Mouse (Mus musculus) neural tube, embryonic 11.5 days (tissue): ENCODE measurements around the gene Dnajc12. TPM values are rescaled to one million over a fixed set of nuclear protein-coding genes. Genes with fewer than 3 reads are reported as not detected.
"Not testable (repeated sequence)": the region's sequence is repeated elsewhere in the genome, so short reads cannot be mapped to it uniquely, and the experiment has no call there.

Experiments used
- ATAC-seq: fragments of 200-750 bp; cut with Nextera tagmentation; 2 replicates; pipeline ENCODE4 v1.8.0; 2017; ENCODE audit warnings: moderate number of reproducible peaks, mild to moderate bottlenecking, moderate TSS enrichment, moderate library complexity; ENCODE audit not compliant: insufficient read depth, low FRiP score, low TSS enrichment
- DNase-seq: peaks from one replicate; pipeline ENCODE4 v3.0.0-alpha.2; 2015; ENCODE audit warnings: low spot score
- H3K27ac ChIP-seq: fragments of 300-500 bp; sonication (generic); 2 replicates; pipeline ENCODE4 v1.5.1; 2014; ENCODE audit warnings: low read depth, mild to moderate bottlenecking, low read length
- H3K27me3 ChIP-seq: fragments of 300-500 bp; sonication (generic); 2 replicates; pipeline ENCODE4 v1.6.1; 2014; ENCODE audit warnings: mild to moderate bottlenecking, low read length, mixed read lengths; ENCODE audit not compliant: control insufficient read depth, insufficient read depth
- H3K36me3 ChIP-seq: fragments of 300-500 bp; sonication (generic); 2 replicates; pipeline ENCODE4 v1.6.1; 2014; ENCODE audit warnings: mild to moderate bottlenecking, low read length, moderate library complexity, mixed read lengths; ENCODE audit not compliant: control insufficient read depth, insufficient read depth
- H3K4me1 ChIP-seq: fragments of 300-500 bp; sonication (generic); 2 replicates; pipeline ENCODE4 v1.6.1; 2014; ENCODE audit warnings: low read length, mixed read lengths; ENCODE audit not compliant: control insufficient read depth, insufficient read depth
- H3K4me2 ChIP-seq: fragments of 300-500 bp; sonication (generic); 2 replicates; pipeline ENCODE4 v1.6.1; 2014; ENCODE audit warnings: low read depth, mild to moderate bottlenecking, moderate library complexity
- H3K4me3 ChIP-seq: fragments of 300-500 bp; sonication (generic); 2 replicates; pipeline ENCODE4 v1.5.1; 2014; ENCODE audit warnings: low read depth, low read length
- H3K9ac ChIP-seq: fragments of 300-500 bp; sonication (generic); 2 replicates; pipeline ENCODE4 v1.6.1; 2014; ENCODE audit warnings: mild to moderate bottlenecking, low read length
- H3K9me3 ChIP-seq: fragments of 300-500 bp; sonication (generic); 2 replicates; pipeline ENCODE4 v1.6.1; 2016; ENCODE audit warnings: low read length; ENCODE audit not compliant: control insufficient read depth
- WGBS: fragments of 180-500 bp; shearing (Covaris S2); extraction: QIAGEN DNeasy Blood & Tissue Kit; methylation state at CpG from one replicate; pipeline ENCODE4 v1.1.7; 2014; 5-methylcytosine and 5-hydroxymethylcytosine counted together
- polyA plus RNA-seq: library from polyadenylated mRNA; unstranded; fragments of >200 nt; fragmentation: Nextera tagmentation; extraction: Ambion mirVana; gene quantifications from 2 replicates; pipeline ENCODE4 v1.2.1, GENCODE M21; 2014

The Dnajc12 gene
- polyA plus RNA-seq, 1 experiment from 2014 or later, result 16.0 TPM

GRCm38 (mm10) chr10:63378948-63379680 is 3.1 kb upstream of the Dnajc12 start:
- ATAC-seq (no peak), DNase-seq (no peak)
- peaks cover 6% of the 10 kb centered on the region for H3K4me1 ChIP-seq
- H3K4me3 ChIP-seq, result no peak overlapping the region
- no peaks in the 10 kb centered on the region for H3K9me3 ChIP-seq
- H3K4me2 ChIP-seq, result no peak overlapping the region
- no peak overlapping the region for H3K27ac ChIP-seq
- no peak overlapping the region for H3K9ac ChIP-seq
- 72% methylated on average over 6 of the region's 6 CpGs for WGBS
- no peaks in the 10 kb centered on the region for H3K36me3 ChIP-seq
- H3K27me3 ChIP-seq, result no peaks in the 10 kb centered on the region

- 7% methylated on average over 24 of the region's 24 CpGs for WGBS
- Histone ChIP-seq H3K4me3 (peak within 1 kb of the TSS; percentile 31), H3K9ac (peak within 1 kb of the TSS; percentile 5), H3K27ac (no peak within 1 kb of the TSS), H3K27me3 (no peaks in the 10 kb centered on the region), H3K36me3 (no peaks in the 10 kb centered on the region), H3K9me3 (no peaks in the 10 kb centered on the region), H3K4me1 (peaks cover 6% of the 10 kb centered on the region), H3K4me2 (peak within 1 kb of the TSS; percentile 61)
- DNase-seq (peak; percentile 27), ATAC-seq (no peak)
Observed at GRCm38 (mm10) chr10:63381498-63382280, 554 bp upstream of the Dnajc12 start, which contains the start of gene Sirt1. Gene Sirt1 (minus strand): TSS chr10:63381704.

- H3K9ac ChIP-seq, H3K4me1 ChIP-seq, H3K27ac ChIP-seq, H3K4me3 ChIP-seq, ATAC-seq, H3K27me3 ChIP-seq, H3K9me3 ChIP-seq, H3K36me3 ChIP-seq, DNase-seq: not testable (repeated sequence)
- peak overlapping the region; percentile 62 for H3K4me2 ChIP-seq
- WGBS, result 34% methylated on average over 5 of the region's 5 CpGs
Observed at GRCm38 (mm10) chr10:63385897-63386296, 3.7 kb downstream of the Dnajc12 start.

- Histone ChIP-seq H3K27ac (no peak overlapping the region), H3K36me3 (no peaks in the 10 kb centered on the region), H3K9ac (peak overlapping the region; percentile 55), H3K4me3 (peak overlapping the region; percentile 51), H3K4me1 (peaks cover 6% of the 10 kb centered on the region), H3K9me3 (no peaks in the 10 kb centered on the region), H3K4me2 (peak overlapping the region; percentile 62), H3K27me3 (no peaks in the 10 kb centered on the region)
- peak; percentile 75 for DNase-seq
- under 1% methylated on average over 19 of the region's 19 CpGs for WGBS
- peak; percentile 76 for ATAC-seq
Observed at GRCm38 (mm10) chr10:63386444-63386843, 4.2 kb downstream of the Dnajc12 start.

- H3K4me2 ChIP-seq, result peak overlapping the region; percentile 62
- no peak overlapping the region for H3K27ac ChIP-seq
- no peak overlapping the region; the same call in 1 of the 2 replicates for H3K9ac ChIP-seq
- WGBS, result 4% methylated on average over 10 of the region's 10 CpGs
- H3K9me3 ChIP-seq, result no peaks in the 10 kb centered on the region
- no peaks in the 10 kb centered on the region for H3K36me3 ChIP-seq
- H3K4me3 ChIP-seq, result peak overlapping the region; percentile 51
- no peak for DNase-seq
- H3K27me3 ChIP-seq, result no peaks in the 10 kb centered on the region
- peaks cover under 1% of the 10 kb centered on the region; the same call in 1 of the 2 replicates for H3K4me1 ChIP-seq
- ATAC-seq, result no peak
Observed at GRCm38 (mm10) chr10:63386991-63387390, 4.7 kb downstream of the Dnajc12 start.

GRCm38 (mm10) chr10:63388948-63389347 is 6.7 kb downstream of the Dnajc12 start:
- WGBS, result 51% methylated on average over 4 of the region's 4 CpGs
- Histone ChIP-seq H3K36me3 (no peaks in the 10 kb centered on the region), H3K4me3 (no peak overlapping the region), H3K27me3 (no peaks in the 10 kb centered on the region), H3K4me1 (no peaks in the 10 kb centered on the region), H3K4me2 (no peak overlapping the region), H3K9ac (no peak overlapping the region), H3K27ac (no peak overlapping the region), H3K9me3 (no peaks in the 10 kb centered on the region)
- ATAC-seq (no peak), DNase-seq (no peak)

- Histone ChIP-seq H3K4me1 (no peaks in the 10 kb centered on the region), H3K27me3 (no peaks in the 10 kb centered on the region), H3K27ac (no peak overlapping the region), H3K9me3 (no peaks in the 10 kb centered on the region), H3K4me2 (no peak overlapping the region), H3K9ac (no peak overlapping the region), H3K36me3 (no peaks in the 10 kb centered on the region), H3K4me3 (no peak overlapping the region)
- no peak for DNase-seq
- no peak for ATAC-seq
- WGBS, result 85% methylated on average over 10 of the region's 10 CpGs
Observed at GRCm38 (mm10) chr10:63396963-63397362, 14.7 kb downstream of the Dnajc12 start.

GRCm38 (mm10) chr10:63402731-63403504 is 20.7 kb downstream of the Dnajc12 start:
- Histone ChIP-seq H3K36me3 (no peaks in the 10 kb centered on the region), H3K4me1 (no peaks in the 10 kb centered on the region), H3K4me3 (no peak overlapping the region), H3K9me3 (no peaks in the 10 kb centered on the region), H3K27me3 (no peaks in the 10 kb centered on the region), H3K9ac (no peak overlapping the region), H3K4me2 (no peak overlapping the region), H3K27ac (no peak overlapping the region)
- WGBS, result 78% methylated on average over 5 of the region's 5 CpGs
- DNase-seq (no peak), ATAC-seq (no peak)
